ENCODE assay signal across 7 mouse cellular contexts in the genomic region with DNA sequence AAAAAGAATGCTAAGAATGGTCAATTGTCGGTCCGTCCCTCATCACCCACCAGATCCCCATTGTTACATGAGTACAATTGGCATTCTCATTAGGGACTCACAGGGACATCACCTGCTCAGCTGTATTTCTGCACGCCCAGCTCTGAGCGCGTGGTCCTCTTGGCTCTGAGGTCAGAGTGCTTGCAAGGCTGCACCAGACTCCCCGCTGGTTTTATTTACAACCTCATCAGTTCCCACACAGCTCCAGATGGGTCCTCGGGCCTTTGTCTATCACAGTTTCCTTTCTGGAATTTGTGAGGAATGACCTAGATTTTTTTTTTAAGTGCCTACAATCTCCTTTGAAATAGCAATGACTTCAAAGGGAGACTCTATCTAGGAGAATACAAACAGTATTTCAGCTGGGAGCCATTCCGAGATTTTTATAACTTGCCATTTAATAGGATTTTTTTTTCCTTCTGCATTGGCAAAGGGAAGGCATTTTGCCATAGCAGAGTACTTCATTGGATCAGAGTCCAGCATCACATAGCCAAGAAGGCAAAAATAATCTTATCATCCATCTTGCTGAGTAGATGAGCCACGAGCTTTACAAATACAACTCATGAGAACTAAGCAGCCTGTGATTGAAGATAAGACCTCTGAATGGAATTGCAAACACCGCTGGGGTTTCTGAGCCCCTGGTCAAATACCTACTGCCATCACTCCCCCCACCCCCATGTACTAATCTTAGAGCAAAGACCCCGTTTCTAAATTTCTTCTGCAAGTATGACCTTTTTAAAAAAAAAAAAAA.
A peak's percentile ranks its signal among the peaks of the same experiment; 100 is the strongest.
DNase-seq lines count a peak whose midpoint lies in the region; ATAC-seq lines count a peak whose summit lies in the region.

No protein-coding gene starts in this region.

- ATAC-seq in hindbrain, embryonic 11.5 days (ENCODE audit: low FRiP score), result peak; percentile 93
- ATAC-seq in midbrain, embryonic 15.5 days (replicated peaks), result peak; percentile 73

- no peaks in the 10 kb centered on the region for H3K4me1 ChIP-seq in hindbrain, embryonic 11.5 days (replicated peaks; ENCODE audit: control insufficient read depth, insufficient read depth, low read length)
- H3K4me1 ChIP-seq in midbrain, embryonic 15.5 days, result peaks cover 22% of the 10 kb centered on the region

- no peaks in the 10 kb centered on the region for H3K36me3 ChIP-seq in hindbrain, embryonic 11.5 days (ENCODE audit: control insufficient read depth, insufficient read depth, low read length)
- no peaks in the 10 kb centered on the region for H3K36me3 ChIP-seq in midbrain, embryonic 15.5 days (replicated peaks)

- no peak overlapping the region for H3K4me2 ChIP-seq in hindbrain, embryonic 11.5 days (replicated peaks; ENCODE audit: low read depth, low read length)
- peak overlapping the region; percentile 5; the same call in 1 of the 2 replicates for H3K4me2 ChIP-seq in midbrain, embryonic 15.5 days

- H3K9me3 ChIP-seq in hindbrain, embryonic 11.5 days (ENCODE audit: control insufficient read depth, low read length), result no peaks in the 10 kb centered on the region
- H3K9me3 ChIP-seq in midbrain, embryonic 15.5 days, result no peaks in the 10 kb centered on the region

- peak; percentile 78 for DNase-seq in R1 (ENCODE audit: low read depth, low spot score)
- peak; percentile 80 for DNase-seq in cerebellum, adult 8-10 months
- DNase-seq in hindbrain, embryonic 11.5 days (ENCODE audit: low spot score), result peak; percentile 66
- DNase-seq in natural killer cell, adult 2 months (ENCODE audit: low spot score in 2 of 2), result no peak
- DNase-seq in spleen, postnatal 36 days (ENCODE audit: low spot score in 2 of 2), result no peak
- no peak for DNase-seq in kidney, adult 18-20 months

- 7% methylated on average over 11 of the region's 11 CpGs for WGBS in hindbrain, embryonic 11.5 days
- WGBS in midbrain, embryonic 15.5 days, result 4% methylated on average over 11 of the region's 11 CpGs

- no peaks in the 10 kb centered on the region for H3K27me3 ChIP-seq in hindbrain, embryonic 11.5 days (ENCODE audit: control insufficient read depth, insufficient read depth, low read length)
- no peaks in the 10 kb centered on the region for H3K27me3 ChIP-seq in midbrain, embryonic 15.5 days (replicated peaks)

- H3K27ac ChIP-seq in hindbrain, embryonic 11.5 days (ENCODE audit: low read depth, low read length), result peak overlapping the region; percentile 74
- H3K27ac ChIP-seq in midbrain, embryonic 15.5 days, result peak overlapping the region; percentile 71

- no peak overlapping the region for H3K9ac ChIP-seq in hindbrain, embryonic 11.5 days (ENCODE audit: low read depth, low read length)
- no peak overlapping the region for H3K9ac ChIP-seq in midbrain, embryonic 15.5 days

- no peak overlapping the region for H3K4me3 ChIP-seq in hindbrain, embryonic 11.5 days (ENCODE audit: low read depth, low read length)
- H3K4me3 ChIP-seq in midbrain, embryonic 15.5 days, result no peak overlapping the region

Comparison
In these comparisons a context has a peak if more than half of its experiments do, and no peak if none do; other contexts are left out.
1. DNase-seq: peak in R1 (single experiment), cerebellum, adult 8-10 months (single experiment) and hindbrain, embryonic 11.5 days (single experiment); none in natural killer cell, adult 2 months (0 of 2), spleen, postnatal 36 days (0 of 2) and kidney, adult 18-20 months (single experiment).